Mouse (Mus musculus) CH12.LX (cell line): ENCODE results near the gene Cyfip2. TPM values are rescaled to one million over a fixed set of nuclear protein-coding genes. Genes with fewer than 3 reads are reported as not detected.

ENCODE experiments used
- DNase-seq: peaks from one replicate; pipeline ENCODE4 v3.0.0-alpha.2; 2013; ENCODE audit errors: extremely low read depth
- H3K27ac ChIP-seq: 2 replicates; pipeline ENCODE4 v1.5.1; 2012; ENCODE audit warnings: low read depth, mild to moderate bottlenecking, control low read depth, moderate library complexity; ENCODE audit not compliant: insufficient read depth
- H3K27me3 ChIP-seq: replicated peaks from 2 replicates; pipeline ENCODE3; 2012; ENCODE audit warnings: inconsistent platforms
- H3K36me3 ChIP-seq, 2 experiments: replicated peaks in 1 of 2; 2 replicates each; pipeline versions ENCODE3 to v1.6.1; 2012; ENCODE audit warnings: inconsistent platforms in 1 of 2, low read length in 1 of 2, mild to moderate bottlenecking in 1 of 2, mixed read lengths in 1 of 2, moderate library complexity in 1 of 2; ENCODE audit not compliant: control insufficient read depth in 1 of 2, insufficient read depth in 1 of 2
- H3K4me1 ChIP-seq, 2 experiments: 2 replicates each; pipeline ENCODE4 v1.6.1; 2012; ENCODE audit warnings: inconsistent platforms in 1 of 2, moderate library complexity in 1 of 2; ENCODE audit not compliant: insufficient read depth in 2 of 2, control insufficient read depth in 1 of 2
- H3K4me2 ChIP-seq: 2 replicates; pipeline ENCODE4 v1.6.1; 2012; ENCODE audit warnings: low read depth, mild to moderate bottlenecking, control low read depth; ENCODE audit not compliant: poor library complexity, insufficient read depth, severe bottlenecking
- H3K4me3 ChIP-seq, 3 experiments: fragments of 150-350 bp in 1 of 3; sonication (generic) in 1 of 3; replicated peaks in 1 of 3; 2 replicates each; pipeline versions ENCODE3 to v1.5.1; 2011 to 2012; ENCODE audit warnings: low read depth in 2 of 3, low read length in 2 of 3, mild to moderate bottlenecking in 2 of 3, moderate library complexity in 2 of 3, control low read depth in 1 of 3, improper control_type of control experiment in 1 of 3, inconsistent platforms in 1 of 3, mixed read lengths in 1 of 3; ENCODE audit not compliant: poor library complexity in 1 of 3
- H3K79me2 ChIP-seq: replicated peaks from 2 replicates; pipeline ENCODE4 v1.6.1; 2012; ENCODE audit warnings: mild to moderate bottlenecking, moderate library complexity; ENCODE audit not compliant: control insufficient read depth, poor library complexity, insufficient read depth, severe bottlenecking; ENCODE audit errors: extremely low read depth
- H3K9ac ChIP-seq: 2 replicates; pipeline ENCODE4 v1.6.1; 2012; ENCODE audit warnings: low read depth, mild to moderate bottlenecking, control low read depth, moderate library complexity; ENCODE audit not compliant: insufficient read depth
- H3K9me3 ChIP-seq: replicated peaks from 2 replicates; pipeline ENCODE3; 2012; ENCODE audit warnings: low read length, inconsistent platforms, mixed read lengths
- BHLHE40 ChIP-seq: IDR thresholded peaks from 2 replicates; pipeline ENCODE4 v1.6.1; 2011; ENCODE audit warnings: mild to moderate bottlenecking, low read depth, low read length, improper control_type of control experiment
- CHD1 ChIP-seq: IDR thresholded peaks from 2 replicates; pipeline ENCODE4 v1.6.1; 2012; ENCODE audit warnings: low read depth, low read length, improper control_type of control experiment, inconsistent platforms
- CTCF ChIP-seq, 2 experiments: IDR thresholded peaks in 1 of 2; conservative IDR thresholded peaks in 1 of 2; 2 replicates each; pipeline ENCODE4 v1.5.1; 2011 to 2012; ENCODE audit warnings: low read depth in 2 of 2, low read length in 2 of 2, improper control_type of control experiment in 1 of 2, inconsistent platforms in 1 of 2, mild to moderate bottlenecking in 1 of 2, moderate library complexity in 1 of 2
- E2F4 ChIP-seq: IDR thresholded peaks from 2 replicates; pipeline ENCODE4 v1.6.1; 2011; ENCODE audit warnings: low read depth, low read length, improper control_type of control experiment; ENCODE audit not compliant: insufficient replicate concordance
- ELF1 ChIP-seq: IDR thresholded peaks from 2 replicates; pipeline ENCODE4 v1.6.1; 2014; ENCODE audit warnings: low read depth, mild to moderate bottlenecking, inconsistent platforms, low read length, improper control_type of control experiment
- EP300 ChIP-seq: IDR thresholded peaks from 2 replicates; pipeline ENCODE4 v1.6.1; 2011; ENCODE audit warnings: low read length, improper control_type of control experiment
- ETS1 ChIP-seq: conservative IDR thresholded peaks from 2 replicates; pipeline ENCODE4 v1.6.1; 2012; ENCODE audit warnings: low read depth, mild to moderate bottlenecking, inconsistent platforms, low read length, improper control_type of control experiment, moderate library complexity
- JUN ChIP-seq: IDR thresholded peaks from 2 replicates; pipeline ENCODE4 v1.6.1; 2011; ENCODE audit warnings: low read depth, mild to moderate bottlenecking, low read length, improper control_type of control experiment, moderate library complexity; ENCODE audit not compliant: insufficient read depth
- JUND ChIP-seq: conservative IDR thresholded peaks from 2 replicates; pipeline ENCODE4 v1.6.1; 2011; ENCODE audit warnings: low read depth, low read length, improper control_type of control experiment
- MAFK ChIP-seq: IDR thresholded peaks from 2 replicates; pipeline ENCODE4 v1.6.1; 2011; ENCODE audit warnings: low read length, improper control_type of control experiment; ENCODE audit not compliant: insufficient replicate concordance
- MAX ChIP-seq: IDR thresholded peaks from 2 replicates; pipeline ENCODE4 v1.6.1; 2011; ENCODE audit warnings: low read length, improper control_type of control experiment
- MAZ ChIP-seq: IDR thresholded peaks from 2 replicates; pipeline ENCODE4 v1.6.1; 2012; ENCODE audit warnings: low read depth, mild to moderate bottlenecking, inconsistent platforms, low read length, improper control_type of control experiment, moderate library complexity
- MXI1 ChIP-seq: IDR thresholded peaks from 2 replicates; pipeline ENCODE4 v1.6.1; 2011; ENCODE audit warnings: mild to moderate bottlenecking, low read depth, low read length, improper control_type of control experiment
- MYC ChIP-seq: IDR thresholded peaks from 2 replicates; pipeline ENCODE4 v1.6.1; 2011; ENCODE audit warnings: low read depth, mild to moderate bottlenecking, improper control_type of control experiment, low read length
- NELFE ChIP-seq: IDR thresholded peaks from 2 replicates; pipeline ENCODE4 v1.6.1; 2011; ENCODE audit warnings: low read depth, low read length, improper control_type of control experiment
- NRF1 ChIP-seq: IDR thresholded peaks from 2 replicates; pipeline ENCODE4 v1.6.1; 2014; ENCODE audit warnings: low read depth, mild to moderate bottlenecking, inconsistent platforms, low read length, improper control_type of control experiment, moderate library complexity
- PAX5 ChIP-seq: IDR thresholded peaks from 2 replicates; pipeline ENCODE4 v1.6.1; 2012; ENCODE audit warnings: low read length, inconsistent platforms, mixed read lengths
- POLR2AphosphoS2 ChIP-seq: IDR thresholded peaks from 2 replicates; pipeline ENCODE4 v1.6.1; 2011; ENCODE audit warnings: low read depth, low read length, improper control_type of control experiment
- RAD21 ChIP-seq: IDR thresholded peaks from 2 replicates; pipeline ENCODE4 v1.6.1; 2011; ENCODE audit warnings: low read depth, mild to moderate bottlenecking, low read length, improper control_type of control experiment, moderate library complexity
- RCOR1 ChIP-seq: conservative IDR thresholded peaks from 2 replicates; pipeline ENCODE4 v1.6.1; 2012; ENCODE audit warnings: low read depth, mild to moderate bottlenecking, inconsistent platforms, low read length, improper control_type of control experiment
- SMC3 ChIP-seq: IDR thresholded peaks from 2 replicates; pipeline ENCODE4 v1.6.1; 2011; ENCODE audit warnings: low read depth, low read length, improper control_type of control experiment
- TBP ChIP-seq: conservative IDR thresholded peaks from 2 replicates; pipeline ENCODE4 v1.6.1; 2011; ENCODE audit warnings: low read depth, low read length, improper control_type of control experiment
- UBTF ChIP-seq: IDR thresholded peaks from 2 replicates; pipeline ENCODE4 v1.6.1; 2012; ENCODE audit warnings: low read depth, mild to moderate bottlenecking, inconsistent platforms, low read length, improper control_type of control experiment, moderate library complexity
- USF2 ChIP-seq: conservative IDR thresholded peaks from 2 replicates; pipeline ENCODE4 v1.6.1; 2011; ENCODE audit warnings: low read depth, low read length, improper control_type of control experiment
- ZC3H11A ChIP-seq: IDR thresholded peaks from 2 replicates; pipeline ENCODE4 v1.6.1; 2012; ENCODE audit warnings: low read depth, mild to moderate bottlenecking, inconsistent platforms, low read length, improper control_type of control experiment
- dilution Hi-C: fragments of 300-500 bp; cut with MboI; formaldehyde crosslinking; loops from 2 replicates; pipeline ENCODE4 v1.14.3; 2020; ENCODE audit warnings: low sequenced_read_pairs; ENCODE audit not compliant: extremely low pct_unique_long_range_greater_than_20kb, extremely low pct_ligation_motif_present
- in situ Hi-C: fragments of 300-500 bp; cut with MboI; formaldehyde crosslinking; loops from 3 replicates; pipeline ENCODE4 v1.14.3; 2019; ENCODE audit warnings: low sequenced_read_pairs, low pct_ligation_motif_present, low pct_unique_long_range_greater_than_20kb, mixed read lengths
- polyA plus RNA-seq: library from polyadenylated mRNA; unstranded; fragments of >175 nt; gene quantifications from 2 replicates; pipeline ENCODE4 v1.2.1, GENCODE M21; 2012; ENCODE audit warnings: low read depth; ENCODE audit not compliant: insufficient read length
- total RNA-seq, 2 experiments: library from RNA; depleted of rRNA; stranded (reverse); fragments of 300-350 nt in 1 of 2; fragments of >200 nt in 1 of 2; gene quantifications; 2 replicates each; pipeline ENCODE4 v1.2.3; 2012 to 2014

Cyfip2 gene
- total and polyA plus RNA-seq, 3 experiments = 40.7 to 194 (median 97.6) TPM

DNA sequence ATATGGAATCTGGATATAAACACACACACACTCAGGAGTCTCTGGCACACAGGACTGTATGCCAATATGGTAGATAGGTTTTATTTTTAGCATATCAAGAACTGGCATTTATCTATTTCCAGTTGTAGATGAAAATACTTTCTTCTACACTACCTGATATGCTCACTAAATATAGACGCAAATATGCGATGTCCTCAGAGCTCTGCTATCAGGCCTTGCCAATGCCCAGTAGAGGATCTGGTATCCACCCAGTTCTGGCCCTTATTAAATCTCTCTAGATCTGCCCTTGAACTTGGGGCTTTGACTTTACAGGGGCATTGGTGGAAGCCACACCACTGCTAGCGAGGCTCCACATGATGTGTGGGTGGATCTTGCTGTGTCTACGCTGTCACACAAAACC lies 29.3 kb upstream of the Cyfip2 start:
- Histone ChIP-seq H3K4me1 (peaks cover 13 to 59% of the 10 kb centered on the region in 2 experiments), H3K9ac (no peak overlapping the region), H3K27me3 (no peaks in the 10 kb centered on the region), H3K9me3 (no peaks in the 10 kb centered on the region), H3K79me2 (no peaks in the 10 kb centered on the region), H3K27ac (no peak overlapping the region), H3K4me2 (no peak overlapping the region), H3K36me3 (no peaks in the 10 kb centered on the region), H3K4me3 (no peak overlapping the region)
- dilution Hi-C loops (no loop called here), in situ Hi-C loops (no loop called here)
- DNase-seq = no peak
- TF ChIP-seq ELF1 (no peak), RAD21 (no peak), JUN (no peak), ETS1 (no peak), NELFE (no peak), JUND (no peak), MAX (no peak), ZC3H11A (no peak), MAZ (no peak), TBP (no peak), PAX5 (no peak), SMC3 (no peak), MAFK (no peak), MXI1 (no peak), MYC (no peak), CHD1 (no peak), USF2 (no peak), E2F4 (no peak), UBTF (no peak), POLR2AphosphoS2 (no peak)

DNA sequence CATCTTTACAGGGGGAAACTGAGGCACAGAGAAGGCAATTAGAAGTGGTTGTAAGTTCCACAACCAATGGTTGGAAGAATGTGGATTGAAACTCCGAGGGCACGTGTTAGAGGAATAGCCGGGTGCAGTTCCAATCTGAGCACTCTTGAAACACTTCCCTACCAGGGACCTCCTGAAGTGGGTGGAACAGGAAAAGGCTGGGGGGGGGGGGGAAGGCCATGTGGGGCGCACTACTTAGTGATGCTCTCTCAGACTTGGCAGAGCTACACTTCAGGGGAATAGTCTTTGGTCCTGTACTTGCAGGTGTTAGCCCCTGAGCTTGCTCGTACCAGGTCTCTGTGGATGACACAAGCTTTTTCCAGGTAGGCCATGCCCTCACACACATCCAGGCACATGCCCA lies 23.4 kb upstream of the Cyfip2 start:
- DNase-seq = no peak
- Histone ChIP-seq H3K79me2 (no peaks in the 10 kb centered on the region), H3K27ac (no peak overlapping the region), H3K4me1 (peaks cover 2 to 30% of the 10 kb centered on the region in 2 experiments; a peak in 3 of 4 replicates), H3K27me3 (no peaks in the 10 kb centered on the region), H3K9me3 (no peaks in the 10 kb centered on the region), H3K4me3 (no peak overlapping the region), H3K36me3 (no peaks in the 10 kb centered on the region), H3K4me2 (no peak overlapping the region), H3K9ac (no peak overlapping the region)
- in situ Hi-C loops = no loop called here
- dilution Hi-C loops = no loop called here
- no peak for TF ChIP-seq CTCF (conservative IDR thresholded peaks at IDR 0.05 in 1 of 2, IDR thresholded peaks at IDR 0.05 in 1 of 2; ENCODE audit: low read depth in 2 of 2, low read length in 2 of 2)
- no peak for TF ChIP-seq MYC
- no peak for TF ChIP-seq NELFE
- no peak for TF ChIP-seq EP300
- no peak for TF ChIP-seq RCOR1
- no peak for TF ChIP-seq NRF1
- no peak for TF ChIP-seq E2F4
- TF ChIP-seq TBP = no peak
- TF ChIP-seq MAX = no peak
- no peak for TF ChIP-seq USF2
- no peak for TF ChIP-seq BHLHE40
